8 mouse cellular contexts compared by ENCODE assay signal in genomic region chr2:32395946-32396621, GRCm38 (mm10). TPM values are rescaled to one million over a fixed set of nuclear protein-coding genes. Genes with fewer than 3 reads are reported as not detected.
DNase-seq lines count a peak whose midpoint lies in the region; ATAC-seq lines count a peak whose summit lies in the region.

No protein-coding gene starts in this region.

- peak overlapping the region; percentile 94 for H3K9ac ChIP-seq in hindbrain, embryonic 16.5 days (ENCODE audit: low read depth, low read length)

- no peaks in the 10 kb centered on the region for H3K27me3 ChIP-seq in hindbrain, embryonic 16.5 days (replicated peaks; ENCODE audit: control insufficient read depth, insufficient read depth, low read length)

- peaks cover 5% of the 10 kb centered on the region; the same call in 1 of the 2 replicates for H3K36me3 ChIP-seq in hindbrain, embryonic 16.5 days (ENCODE audit: control insufficient read depth, insufficient read depth, low read length)

- H3K4me3 ChIP-seq in hindbrain, embryonic 16.5 days (ENCODE audit: low read length) = peak overlapping the region; percentile 85

- H3K4me2 ChIP-seq in hindbrain, embryonic 16.5 days (ENCODE audit: low read length) = peak overlapping the region; percentile 93

- H3K9me3 ChIP-seq in hindbrain, embryonic 16.5 days (ENCODE audit: control insufficient read depth, low read length) = no peaks in the 10 kb centered on the region

- peak overlapping the region; percentile 91 for H3K27ac ChIP-seq in hindbrain, embryonic 16.5 days (ENCODE audit: low read depth, low read length)

- 0% methylated on average over 54 of the region's 59 CpGs for WGBS in hindbrain, embryonic 16.5 days

- ATAC-seq in hindbrain, embryonic 16.5 days = peak; percentile 97

- H3K4me1 ChIP-seq in hindbrain, embryonic 16.5 days (ENCODE audit: control insufficient read depth, insufficient read depth, low read depth, low read length) = peaks cover 17% of the 10 kb centered on the region

- DNase-seq in WW6 (ENCODE audit: low read depth, low spot score) = peak; percentile 81
- DNase-seq in cerebellum, postnatal 36 days = peak; percentile 89 to 90
- DNase-seq in gastrocnemius, adult 18-20 months (ENCODE audit: low spot score) = peak; percentile 91
- DNase-seq in left cerebral cortex, adult 11 months (ENCODE audit: low spot score) = peak; percentile 91
- DNase-seq in lung, postnatal 36 days = peak; percentile 97
- peak; percentile 91 for DNase-seq in retina, embryonic 14.5 days (ENCODE audit: low spot score)
- peak; percentile 71 to 76 for DNase-seq in thymus, postnatal 36 days

RNA-seq across cellular contexts. Expression of gene Ptges2, which starts 0.4 kb away (rescaled TPM):
- 10 to 100 TPM; 37.1 to 43.0 TPM for total RNA-seq in gastrocnemius, adult 18-20 months (2021)
- 56.4 and 59.8 TPM in 2 replicates for polyA plus RNA-seq in hindbrain, embryonic 16.5 days (2015; fragmentation: Nextera tagmentation; extraction: Ambion mirVana)

RNA-seq across cellular contexts. Expression of gene Lcn2, which starts 8.0 kb away (rescaled TPM):
- 1 to 10 TPM; 1.4 to 4.8 TPM for total RNA-seq in gastrocnemius, adult 18-20 months (2021)
- 0.76 and 0.93 TPM in 2 replicates for polyA plus RNA-seq in hindbrain, embryonic 16.5 days (2015; fragmentation: Nextera tagmentation; extraction: Ambion mirVana)

RNA-seq across cellular contexts. Expression of gene 1110008P14Rik, which starts 14.3 kb away (rescaled TPM):
- total RNA-seq in gastrocnemius, adult 18-20 months (2021) = 10 to 100 TPM; 42.6 to 47.1 TPM
- polyA plus RNA-seq in hindbrain, embryonic 16.5 days (2015; fragmentation: Nextera tagmentation; extraction: Ambion mirVana) = 161 and 196 TPM in 2 replicates

RNA-seq across cellular contexts. Expression of gene Dnm1, which starts 42.9 kb away (rescaled TPM):
- total RNA-seq in gastrocnemius, adult 18-20 months (2021) = 1 to 10 TPM; 3.5 to 5.3 TPM
- polyA plus RNA-seq in hindbrain, embryonic 16.5 days (2015; fragmentation: Nextera tagmentation; extraction: Ambion mirVana) = 71.2 and 79.0 TPM in 2 replicates

RNA-seq across cellular contexts. Expression of gene Ciz1, which starts 44.0 kb away (rescaled TPM):
- 10 to 100 TPM; 25.6 to 27.5 TPM for total RNA-seq in gastrocnemius, adult 18-20 months (2021)
- polyA plus RNA-seq in hindbrain, embryonic 16.5 days (2015; fragmentation: Nextera tagmentation; extraction: Ambion mirVana) = 41.1 and 57.5 TPM in 2 replicates

Comparison
In these comparisons a context has a peak if more than half of its experiments do, and no peak if none do; other contexts are left out.
1. Peak in every context shown above with its lines: DNase-seq, ATAC-seq, H3K4me3 ChIP-seq and H3K27ac ChIP-seq.